Mouse (Mus musculus): ENCODE results near the gene Il17rd. TPM values are rescaled to one million over a fixed set of nuclear protein-coding genes. Genes with fewer than 3 reads are reported as not detected.
A peak's percentile ranks its signal among the peaks of the same experiment; 100 is the strongest.

The Il17rd gene
- polyA plus RNA-seq, 1 experiment, result 0.99 TPM

- Histone ChIP-seq H3K4me3 (ENCODE audit: extremely low read depth, insufficient read depth, insufficient read length) (no peak overlapping the region), H3K36me3 (ENCODE audit: control insufficient read depth, insufficient read depth, low read length) (no peaks in the 10 kb centered on the region), H3K27ac (ENCODE audit: insufficient read depth, low read length) (no peak overlapping the region), H3K4me1 (ENCODE audit: control insufficient read depth, insufficient read depth, insufficient read length) (no peaks in the 10 kb centered on the region), H3K27me3 (ENCODE audit: control insufficient read depth, insufficient read depth, low read length) (no peaks in the 10 kb centered on the region)
- 82% methylated on average over 5 of the region's 5 CpGs for WGBS
- no peak for DNase-seq (ENCODE audit: low read depth in 1 of 2, low spot score in 2 of 2)
- no peak for TF ChIP-seq CTCF (IDR thresholded peaks at IDR 0.05; ENCODE audit: extremely low read depth, insufficient read depth, insufficient read length, insufficient replicate concordance)
- TF ChIP-seq POLR2A (IDR thresholded peaks at IDR 0.05; ENCODE audit: low read depth, low read length), result no peak
Measured at GRCm38 (mm10) chr14:27081536-27082275, 43.0 kb downstream of the Il17rd start.

- WGBS, result 18% methylated on average over 5 of the region's 5 CpGs
- Histone ChIP-seq H3K4me1 (ENCODE audit: control insufficient read depth, insufficient read depth, insufficient read length) (no peaks in the 10 kb centered on the region), H3K36me3 (ENCODE audit: control insufficient read depth, insufficient read depth, low read length) (no peaks in the 10 kb centered on the region), H3K4me3 (ENCODE audit: extremely low read depth, insufficient read depth, insufficient read length) (no peak overlapping the region), H3K27me3 (ENCODE audit: control insufficient read depth, insufficient read depth, low read length) (no peaks in the 10 kb centered on the region), H3K27ac (ENCODE audit: insufficient read depth, low read length) (no peak overlapping the region)
- no peak for DNase-seq (ENCODE audit: low read depth in 1 of 2, low spot score in 2 of 2)
- TF ChIP-seq CTCF (IDR thresholded peaks at IDR 0.05; ENCODE audit: extremely low read depth, insufficient read depth, insufficient read length, insufficient replicate concordance) (no peak), POLR2A (IDR thresholded peaks at IDR 0.05; ENCODE audit: low read depth, low read length) (no peak)
Measured at GRCm38 (mm10) chr14:27085471-27085870, 46.7 kb downstream of the Il17rd start.

GRCm38 (mm10) chr14:27085999-27086398, 47.3 kb downstream of the Il17rd start:
- H3K4me1 ChIP-seq (ENCODE audit: control insufficient read depth, insufficient read depth, insufficient read length), result no peaks in the 10 kb centered on the region
- no peak overlapping the region for H3K27ac ChIP-seq (ENCODE audit: insufficient read depth, low read length)
- no peak overlapping the region for H3K4me3 ChIP-seq (ENCODE audit: extremely low read depth, insufficient read depth, insufficient read length)
- no peak for DNase-seq (ENCODE audit: low read depth in 1 of 2, low spot score in 2 of 2)
- TF ChIP-seq POLR2A (IDR thresholded peaks at IDR 0.05; ENCODE audit: low read depth, low read length), result no peak
- no peak for TF ChIP-seq CTCF (IDR thresholded peaks at IDR 0.05; ENCODE audit: extremely low read depth, insufficient read depth, insufficient read length, insufficient replicate concordance)
- no peaks in the 10 kb centered on the region for H3K27me3 ChIP-seq (ENCODE audit: control insufficient read depth, insufficient read depth, low read length)
- WGBS, result 73% methylated on average over 4 of the region's 4 CpGs
- no peaks in the 10 kb centered on the region for H3K36me3 ChIP-seq (ENCODE audit: control insufficient read depth, insufficient read depth, low read length)

GRCm38 (mm10) chr14:27094247-27094646, 55.5 kb downstream of the Il17rd start:
- Histone ChIP-seq H3K27me3 (ENCODE audit: control insufficient read depth, insufficient read depth, low read length) (no peaks in the 10 kb centered on the region), H3K36me3 (ENCODE audit: control insufficient read depth, insufficient read depth, low read length) (no peaks in the 10 kb centered on the region), H3K4me1 (ENCODE audit: control insufficient read depth, insufficient read depth, insufficient read length) (no peaks in the 10 kb centered on the region), H3K27ac (ENCODE audit: insufficient read depth, low read length) (no peak overlapping the region), H3K4me3 (ENCODE audit: extremely low read depth, insufficient read depth, insufficient read length) (no peak overlapping the region)
- TF ChIP-seq CTCF (IDR thresholded peaks at IDR 0.05; ENCODE audit: extremely low read depth, insufficient read depth, insufficient read length, insufficient replicate concordance) (no peak), POLR2A (IDR thresholded peaks at IDR 0.05; ENCODE audit: low read depth, low read length) (no peak)
- 90% methylated on average over 5 of the region's 5 CpGs for WGBS
- no peak for DNase-seq (ENCODE audit: low read depth in 1 of 2, low spot score in 2 of 2)

GRCm38 (mm10) chr14:27096133-27096532, 57.4 kb downstream of the Il17rd start:
- H3K27ac ChIP-seq (ENCODE audit: insufficient read depth, low read length), result no peak overlapping the region
- H3K4me1 ChIP-seq (ENCODE audit: control insufficient read depth, insufficient read depth, insufficient read length), result no peaks in the 10 kb centered on the region
- no peaks in the 10 kb centered on the region for H3K27me3 ChIP-seq (ENCODE audit: control insufficient read depth, insufficient read depth, low read length)
- 78% methylated on average over 9 of the region's 9 CpGs for WGBS
- TF ChIP-seq POLR2A (IDR thresholded peaks at IDR 0.05; ENCODE audit: low read depth, low read length) (no peak), CTCF (IDR thresholded peaks at IDR 0.05; ENCODE audit: extremely low read depth, insufficient read depth, insufficient read length, insufficient replicate concordance) (no peak)
- no peaks in the 10 kb centered on the region for H3K36me3 ChIP-seq (ENCODE audit: control insufficient read depth, insufficient read depth, low read length)
- H3K4me3 ChIP-seq (ENCODE audit: extremely low read depth, insufficient read depth, insufficient read length), result no peak overlapping the region
- DNase-seq (ENCODE audit: low read depth in 1 of 2, low spot score in 2 of 2), result no peak

- WGBS, result 13% methylated on average over 3 of the region's 3 CpGs
- H3K27me3 ChIP-seq (ENCODE audit: control insufficient read depth, insufficient read depth, low read length), result no peaks in the 10 kb centered on the region
- DNase-seq (ENCODE audit: low read depth in 1 of 2, low spot score in 2 of 2), result peak; percentile 18 to 33
- H3K27ac ChIP-seq (ENCODE audit: insufficient read depth, low read length), result no peak overlapping the region
- H3K4me1 ChIP-seq (ENCODE audit: control insufficient read depth, insufficient read depth, insufficient read length), result no peaks in the 10 kb centered on the region
- no peak for TF ChIP-seq POLR2A (IDR thresholded peaks at IDR 0.05; ENCODE audit: low read depth, low read length)
- TF ChIP-seq CTCF (IDR thresholded peaks at IDR 0.05; ENCODE audit: extremely low read depth, insufficient read depth, insufficient read length, insufficient replicate concordance), result peak; percentile 20; the same call in 1 of the 2 replicates
- H3K4me3 ChIP-seq (ENCODE audit: extremely low read depth, insufficient read depth, insufficient read length), result no peak overlapping the region
- no peaks in the 10 kb centered on the region for H3K36me3 ChIP-seq (ENCODE audit: control insufficient read depth, insufficient read depth, low read length)
Measured at GRCm38 (mm10) chr14:27096779-27097178, 58.0 kb downstream of the Il17rd start.

- TF ChIP-seq POLR2A (IDR thresholded peaks at IDR 0.05; ENCODE audit: low read depth, low read length), result no peak
- H3K4me1 ChIP-seq (ENCODE audit: control insufficient read depth, insufficient read depth, insufficient read length), result no peaks in the 10 kb centered on the region
- no peaks in the 10 kb centered on the region for H3K27me3 ChIP-seq (ENCODE audit: control insufficient read depth, insufficient read depth, low read length)
- H3K36me3 ChIP-seq (ENCODE audit: control insufficient read depth, insufficient read depth, low read length), result no peaks in the 10 kb centered on the region
- DNase-seq (ENCODE audit: low read depth in 1 of 2, low spot score in 2 of 2), result no peak
- 79% methylated on average over 7 of the region's 7 CpGs for WGBS
- H3K4me3 ChIP-seq (ENCODE audit: extremely low read depth, insufficient read depth, insufficient read length), result no peak overlapping the region
- no peak overlapping the region for H3K27ac ChIP-seq (ENCODE audit: insufficient read depth, low read length)
Measured at GRCm38 (mm10) chr14:27101735-27102134, 63.0 kb downstream of the Il17rd start.

All from spleen, adult 2 months (tissue).